Mouse (Mus musculus) c-Kit-positive CD71-positive TER-119-negative erythroid progenitor cells, embryonic 14.5 days (primary cell): ENCODE results near the gene Rnf113a1.
A peak's percentile ranks its signal among the peaks of the same experiment; 100 is the strongest.
"Not testable (repeated sequence)": the region's sequence is repeated elsewhere in the genome, so short reads cannot be mapped to it uniquely, and the experiment has no call there.

Experiments
- DNase-seq: peaks from one replicate; pipeline ENCODE4 v3.0.0-alpha.2; 2013; ENCODE audit warnings: low read depth

Gene Rnf113a1

DNA sequence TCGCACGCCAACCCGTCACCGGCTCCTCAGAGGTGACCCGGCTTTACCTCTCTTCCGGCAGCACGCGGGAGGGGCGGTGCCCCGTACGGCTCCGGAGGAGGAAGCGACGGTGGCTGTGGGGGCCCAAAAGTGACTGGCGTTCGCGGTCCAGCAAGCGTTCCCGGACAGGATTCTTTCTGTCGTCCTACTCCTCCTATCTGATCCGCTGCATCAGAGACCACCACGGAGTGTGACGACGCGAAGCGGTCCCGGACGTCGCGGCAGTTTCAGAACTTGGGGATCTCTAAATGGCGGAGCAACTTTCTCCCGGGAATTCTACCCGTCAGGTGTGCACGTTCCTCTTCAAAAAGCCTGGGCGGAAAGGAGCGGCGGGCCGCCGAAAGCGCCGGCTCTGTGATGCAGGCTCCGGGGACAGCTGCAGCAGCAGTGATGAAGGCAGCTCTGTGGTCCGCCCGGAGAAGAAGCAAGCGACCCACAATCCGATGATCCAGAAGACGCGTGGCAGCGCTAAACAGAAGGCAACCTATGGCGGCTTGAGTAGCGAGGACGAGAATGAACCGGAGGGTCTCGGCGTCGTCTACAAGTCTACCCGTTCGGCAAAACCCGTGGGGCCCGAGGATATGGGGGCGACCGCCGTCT is at the start of gene Rnf113a1, which contains the start of gene Ndufa1:
TSS of gene Rnf113a1 (plus strand) at position 141 of the 639 bp plus-strand sequence.
TSS of gene Ndufa1 (minus strand) at position 59 of the 639 bp plus-strand sequence.
- DNase-seq: peak; percentile 63

- no peak for DNase-seq
Measured at GRCm38 (mm10) chrX:37141732-37142131, 49.3 kb upstream of the Rnf113a1 start.

DNA sequence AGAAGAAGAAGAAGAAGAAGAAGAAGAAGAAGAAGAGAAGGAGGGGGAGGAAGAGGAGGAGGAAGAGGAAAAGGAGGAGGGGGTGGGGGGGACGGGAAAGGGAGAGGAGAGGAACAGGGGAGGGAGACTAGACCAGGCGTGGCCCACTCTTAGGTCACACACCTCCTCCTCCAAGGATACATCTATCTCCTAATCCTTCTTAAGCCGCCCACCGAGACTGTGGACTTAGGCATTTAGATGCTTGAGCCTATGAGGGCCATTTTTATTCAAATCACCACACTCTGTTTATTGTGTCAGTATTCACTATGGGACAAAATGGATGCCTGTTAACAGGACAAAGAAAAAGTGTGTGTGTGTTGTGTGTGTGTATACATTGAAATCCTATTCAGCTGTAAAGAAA is 46.5 kb upstream of the Rnf113a1 start:
- DNase-seq: not testable (repeated sequence)

DNA sequence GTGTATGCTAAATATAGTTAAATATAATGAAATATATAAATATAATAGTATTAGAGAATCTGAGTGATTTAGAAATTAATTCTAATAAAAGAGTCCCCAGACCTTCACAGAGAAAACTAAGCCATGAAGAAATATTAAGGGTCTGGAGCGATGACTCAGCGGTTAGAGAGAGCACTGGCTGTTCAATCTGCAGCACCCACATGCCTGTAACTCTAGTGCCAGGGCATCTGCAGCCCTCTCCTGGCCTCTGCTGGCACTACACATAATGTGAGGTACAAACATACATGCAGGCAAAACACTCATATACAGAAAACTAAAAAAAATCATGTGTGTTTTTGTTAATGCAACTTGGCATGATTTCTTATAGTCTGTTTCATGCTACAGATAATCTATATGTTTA is 46.1 kb upstream of the Rnf113a1 start:
- peak; percentile 43 for DNase-seq

- DNase-seq: peak; percentile 3
Measured at GRCm38 (mm10) chrX:37157839-37158238, 33.2 kb upstream of the Rnf113a1 start.

GRCm38 (mm10) chrX:37161169-37161568 is 29.9 kb upstream of the Rnf113a1 start:
- no peak for DNase-seq

- no peak for DNase-seq
Measured at GRCm38 (mm10) chrX:37163115-37163514, 27.9 kb upstream of the Rnf113a1 start.

DNA sequence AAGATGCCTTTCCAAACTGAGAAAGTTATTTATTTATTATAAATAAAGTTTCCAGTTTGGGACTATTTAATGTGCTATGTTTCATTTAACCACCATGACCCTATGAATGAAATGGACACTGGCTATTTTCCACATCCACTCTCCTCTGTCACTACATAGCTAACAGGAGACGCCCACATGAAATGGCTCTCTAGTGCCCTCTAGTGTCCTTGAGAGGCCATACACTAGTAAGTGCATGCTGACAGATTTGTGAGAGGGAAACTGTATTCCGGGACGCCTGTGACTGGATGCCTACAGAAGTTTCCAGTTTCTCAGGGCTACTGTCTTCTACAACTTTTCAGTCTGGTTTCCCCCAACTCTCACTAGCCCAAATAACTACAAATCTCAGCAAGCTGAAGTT is 24.0 kb upstream of the Rnf113a1 start:
- DNase-seq: peak; percentile 43

- no peak for DNase-seq
Measured at GRCm38 (mm10) chrX:37168742-37169141, 22.3 kb upstream of the Rnf113a1 start, which contains the start of gene Akap14. Gene Akap14, minus strand, starts transcription at chrX:37168842.

GRCm38 (mm10) chrX:37184401-37184800 is 6.6 kb upstream of the Rnf113a1 start:
- DNase-seq: not testable (repeated sequence)

- DNase-seq: no peak
Measured at GRCm38 (mm10) chrX:37190755-37191104, 315 bp upstream of the Rnf113a1 start.

- no peak for DNase-seq
Measured at GRCm38 (mm10) chrX:37191744-37192379, 817 bp downstream of the Rnf113a1 start.

- DNase-seq: no peak
Measured at GRCm38 (mm10) chrX:37198676-37199075, 7.6 kb downstream of the Rnf113a1 start.

- DNase-seq: no peak
Measured at GRCm38 (mm10) chrX:37210941-37211340, 19.9 kb downstream of the Rnf113a1 start, which contains the start of gene Gm9. Gene Gm9, minus strand, starts transcription at chrX:37211041.

- not testable (repeated sequence) for DNase-seq
Measured at GRCm38 (mm10) chrX:37222158-37222557, 31.1 kb downstream of the Rnf113a1 start, which contains the start of gene Rhox1. Gene Rhox1, minus strand, starts transcription at chrX:37222258.
